Mouse (Mus musculus) ovary, postnatal 14 days (tissue): ENCODE measurements around the gene Ccdc85b.
"Not testable (repeated sequence)": the region's sequence is repeated elsewhere in the genome, so short reads cannot be mapped to it uniquely, and the experiment has no call there.

Experiments used
- DNase-seq: peaks from one replicate; pipeline ENCODE4 v3.0.0; 2022; ENCODE audit warnings: low spot score

Gene Ccdc85b

GRCm38 (mm10) chr19:5424092-5424781 lies 33.5 kb downstream of the Ccdc85b start:
- peak; percentile 60 for DNase-seq

GRCm38 (mm10) chr19:5423561-5423960 lies 34.1 kb downstream of the Ccdc85b start:
- no peak for DNase-seq

- DNase-seq, result no peak
Observed at GRCm38 (mm10) chr19:5422895-5423443, 34.7 kb downstream of the Ccdc85b start.

GRCm38 (mm10) chr19:5422267-5422666 lies 35.4 kb downstream of the Ccdc85b start:
- DNase-seq, result no peak

GRCm38 (mm10) chr19:5421784-5422183 lies 35.9 kb downstream of the Ccdc85b start:
- no peak for DNase-seq

GRCm38 (mm10) chr19:5420579-5420978 lies 37.1 kb downstream of the Ccdc85b start:
- no peak for DNase-seq

- DNase-seq, result no peak
Observed at GRCm38 (mm10) chr19:5419630-5420029, 38.1 kb downstream of the Ccdc85b start.

- no peak for DNase-seq
Observed at GRCm38 (mm10) chr19:5418750-5419466, 38.8 kb downstream of the Ccdc85b start.

GRCm38 (mm10) chr19:5414534-5414957 lies 43.1 kb downstream of the Ccdc85b start:
- DNase-seq, result no peak

- no peak for DNase-seq
Observed at GRCm38 (mm10) chr19:5413840-5414239, 43.9 kb downstream of the Ccdc85b start.

- no peak for DNase-seq
Observed at GRCm38 (mm10) chr19:5411961-5412360, 45.7 kb downstream of the Ccdc85b start.

GRCm38 (mm10) chr19:5410641-5411040 lies 47.1 kb downstream of the Ccdc85b start:
- no peak for DNase-seq

GRCm38 (mm10) chr19:5409068-5409467 lies 48.6 kb downstream of the Ccdc85b start:
- no peak for DNase-seq

GRCm38 (mm10) chr19:5408057-5409001 lies 49.4 kb downstream of the Ccdc85b start:
- DNase-seq, result no peak

GRCm38 (mm10) chr19:5407133-5407532 lies 50.6 kb downstream of the Ccdc85b start:
- no peak for DNase-seq

- not testable (repeated sequence) for DNase-seq
Observed at GRCm38 (mm10) chr19:5406531-5407126, 51.1 kb downstream of the Ccdc85b start.

GRCm38 (mm10) chr19:5405924-5406323 lies 51.8 kb downstream of the Ccdc85b start:
- no peak for DNase-seq
